Mouse (Mus musculus) heart, postnatal 0 days (tissue): ENCODE data around the gene Vldlr. TPM values are rescaled to one million over a fixed set of nuclear protein-coding genes. Genes with fewer than 3 reads are reported as not detected.

ENCODE experiments used
- ATAC-seq: fragments of 200-750 bp; cut with Nextera tagmentation; 2 replicates; pipeline ENCODE4 v1.8.0; 2017; ENCODE audit warnings: low read depth, moderate number of reproducible peaks, moderate library complexity; ENCODE audit not compliant: insufficient read depth
- DNase-seq: peaks from one replicate; pipeline ENCODE4 v3.0.0-alpha.2; 2016; ENCODE audit warnings: low spot score
- H3K27ac ChIP-seq: fragments of 300-500 bp; sonication (generic); 2 replicates; pipeline ENCODE4 v1.5.1; 2014; ENCODE audit warnings: low read depth, mild to moderate bottlenecking
- H3K27me3 ChIP-seq: fragments of 300-500 bp; sonication (generic); 2 replicates; pipeline ENCODE4 v1.6.1; 2014; ENCODE audit warnings: low read length, mixed read lengths; ENCODE audit not compliant: control insufficient read depth, insufficient read depth
- H3K36me3 ChIP-seq: fragments of 300-500 bp; sonication (generic); replicated peaks from 2 replicates; pipeline ENCODE4 v1.6.1; 2014; ENCODE audit warnings: low read length, mixed read lengths; ENCODE audit not compliant: control insufficient read depth, insufficient read depth
- H3K4me1 ChIP-seq: fragments of 300-500 bp; sonication (generic); 2 replicates; pipeline ENCODE4 v1.6.1; 2014; ENCODE audit warnings: antibody characterized with exemption; ENCODE audit not compliant: control insufficient read depth, insufficient read depth
- H3K4me2 ChIP-seq: fragments of 300-500 bp; sonication (generic); 2 replicates; pipeline ENCODE4 v1.6.1; 2014; ENCODE audit warnings: low read depth, mild to moderate bottlenecking, low read length, moderate library complexity
- H3K4me3 ChIP-seq: fragments of 300-500 bp; sonication (generic); 2 replicates; pipeline ENCODE4 v1.5.1; 2014; ENCODE audit warnings: low read depth, low read length
- H3K9ac ChIP-seq: fragments of 300-500 bp; sonication (generic); replicated peaks from 2 replicates; pipeline ENCODE4 v1.6.1; 2014; ENCODE audit warnings: low read depth, low read length, mixed read lengths
- H3K9me3 ChIP-seq: fragments of 300-500 bp; sonication (generic); replicated peaks from 2 replicates; pipeline ENCODE4 v1.6.1; 2016; ENCODE audit warnings: low read length; ENCODE audit not compliant: control insufficient read depth
- CTCF ChIP-seq: IDR thresholded peaks from 2 replicates; pipeline ENCODE4 v1.5.1; 2016; ENCODE audit warnings: antibody characterized with exemption, control low read depth, low read depth
- EP300 ChIP-seq: IDR thresholded peaks from 2 replicates; pipeline ENCODE4 v1.6.1; 2016; ENCODE audit warnings: antibody characterized with exemption, low read depth
- WGBS: fragments of 180-500 bp; shearing (Covaris S2); extraction: QIAGEN DNeasy Blood & Tissue Kit; methylation state at CpG from one replicate; pipeline ENCODE4 v1.1.7; 2014; 5-methylcytosine and 5-hydroxymethylcytosine counted together
- polyA plus RNA-seq: library from polyadenylated mRNA; unstranded; fragments of >200 nt; fragmentation: Nextera tagmentation; extraction: Ambion mirVana; gene quantifications from 2 replicates; pipeline ENCODE4 v1.2.1, GENCODE M21; 2015
- total RNA-seq: library from RNA; depleted of rRNA; stranded (reverse); fragments of >200 nt; gene quantifications from 2 replicates; pipeline ENCODE4 v1.2.3, GENCODE M21; 2014; ENCODE audit warnings: low replicate concordance; rRNA removed

Vldlr gene
- total and polyA plus RNA-seq, 2 experiments from 2014 or later: 40.0 to 104 TPM

GRCm38 (mm10) chr19:27260621-27261278 lies 44.5 kb downstream of the Vldlr start:
- H3K9ac ChIP-seq: no peak overlapping the region
- ATAC-seq (no peak), DNase-seq (no peak)
- H3K27ac ChIP-seq: no peak overlapping the region
- 77% methylated on average over 8 of the region's 8 CpGs for WGBS
- H3K4me2 ChIP-seq: no peak overlapping the region
- H3K4me3 ChIP-seq: no peak overlapping the region
- TF ChIP-seq CTCF (no peak), EP300 (no peak)
- H3K4me1 ChIP-seq: 0 out of 2 replicates have a peak, but pooled peaks cover 4% of the 10 kb centered on the region
- no peaks in the 10 kb centered on the region for H3K9me3 ChIP-seq
- no peaks in the 10 kb centered on the region for H3K36me3 ChIP-seq
- H3K27me3 ChIP-seq: no peaks in the 10 kb centered on the region

- 53% methylated on average over 3 of the region's 3 CpGs for WGBS
- ATAC-seq (no peak), DNase-seq (peak; percentile 10)
- Histone ChIP-seq H3K4me3 (no peak overlapping the region), H3K4me1 (0 out of 2 replicates have a peak, but pooled peaks cover 4% of the 10 kb centered on the region), H3K36me3 (no peaks in the 10 kb centered on the region), H3K9me3 (no peaks in the 10 kb centered on the region), H3K27ac (no peak overlapping the region), H3K4me2 (no peak overlapping the region), H3K27me3 (no peaks in the 10 kb centered on the region), H3K9ac (no peak overlapping the region)
- TF ChIP-seq EP300 (no peak), CTCF (no peak)
Measured at GRCm38 (mm10) chr19:27262141-27262540, 45.9 kb downstream of the Vldlr start.

GRCm38 (mm10) chr19:27273385-27273784 lies 57.1 kb downstream of the Vldlr start:
- 64% methylated on average over 2 of the region's 2 CpGs for WGBS
- Histone ChIP-seq H3K4me2 (no peak overlapping the region), H3K9ac (no peak overlapping the region), H3K27ac (no peak overlapping the region), H3K27me3 (no peaks in the 10 kb centered on the region), H3K4me1 (no peaks in the 10 kb centered on the region), H3K4me3 (no peak overlapping the region), H3K9me3 (no peaks in the 10 kb centered on the region), H3K36me3 (no peaks in the 10 kb centered on the region)
- TF ChIP-seq CTCF: no peak
- TF ChIP-seq EP300: no peak
- no peak for DNase-seq
- ATAC-seq: no peak

- no peak overlapping the region for H3K4me3 ChIP-seq
- no peak overlapping the region for H3K27ac ChIP-seq
- ATAC-seq: no peak
- no peaks in the 10 kb centered on the region for H3K36me3 ChIP-seq
- WGBS: 74% methylated on average over 1 of the region's 1 CpGs
- TF ChIP-seq EP300 (no peak), CTCF (no peak)
- H3K9ac ChIP-seq: no peak overlapping the region
- DNase-seq: no peak
- no peaks in the 10 kb centered on the region for H3K4me1 ChIP-seq
- H3K4me2 ChIP-seq: no peak overlapping the region
- H3K9me3 ChIP-seq: no peaks in the 10 kb centered on the region
- H3K27me3 ChIP-seq: no peaks in the 10 kb centered on the region
Measured at GRCm38 (mm10) chr19:27274382-27274781, 58.1 kb downstream of the Vldlr start.

GRCm38 (mm10) chr19:27279174-27279573 lies 62.9 kb downstream of the Vldlr start:
- no peak for ATAC-seq
- H3K4me3 ChIP-seq: no peak overlapping the region

More at GRCm38 (mm10) chr19:27279174-27279573, 62.9 kb downstream of the Vldlr start:
- H3K9me3 ChIP-seq: peaks cover 4% of the 10 kb centered on the region; the same call in 1 of the 2 replicates
- 85% methylated on average over 2 of the region's 2 CpGs for WGBS
- no peak overlapping the region for H3K9ac ChIP-seq
- H3K36me3 ChIP-seq: no peaks in the 10 kb centered on the region
- H3K4me2 ChIP-seq: no peak overlapping the region
- H3K4me1 ChIP-seq: no peaks in the 10 kb centered on the region
- TF ChIP-seq EP300 (no peak), CTCF (no peak)
- no peaks in the 10 kb centered on the region for H3K27me3 ChIP-seq
- no peak for DNase-seq
- H3K27ac ChIP-seq: no peak overlapping the region

Other genes with a start within 250 kb of the Vldlr start
- not detected in 2 replicates for gene Kcnv2, start 106.1 kb downstream of the Vldlr start, total RNA-seq
- 0.03 and 0.04 TPM in 2 replicates for gene Kcnv2, start 106.1 kb downstream of the Vldlr start, polyA plus RNA-seq
- 4.5 and 5.0 TPM in 2 replicates for gene Pum3, start 213.3 kb downstream of the Vldlr start, total RNA-seq
- gene Pum3, start 213.3 kb downstream of the Vldlr start, polyA plus RNA-seq: 34.9 and 53.3 TPM in 2 replicates